Mouse (Mus musculus) thymus, adult 2 months (tissue): Measurements from ENCODE around the gene Ipcef1.

ENCODE experiments used
- CTCF ChIP-seq: fragments of 200-500 bp; IDR thresholded peaks from 2 replicates; pipeline ENCODE4 v1.5.1; 2012; ENCODE audit warnings: mild to moderate bottlenecking, control low read depth, low read length, moderate library complexity, borderline replicate concordance; ENCODE audit not compliant: control insufficient read depth, poor library complexity, insufficient read depth; ENCODE audit errors: extremely low read depth
- POLR2A ChIP-seq: fragments of 200-500 bp; IDR thresholded peaks from 2 replicates; pipeline ENCODE4 v1.6.1; 2012; ENCODE audit warnings: mild to moderate bottlenecking, low read length, control low read depth, moderate library complexity; ENCODE audit not compliant: control insufficient read depth, poor library complexity, insufficient read depth; ENCODE audit errors: extremely low read depth

DNA sequence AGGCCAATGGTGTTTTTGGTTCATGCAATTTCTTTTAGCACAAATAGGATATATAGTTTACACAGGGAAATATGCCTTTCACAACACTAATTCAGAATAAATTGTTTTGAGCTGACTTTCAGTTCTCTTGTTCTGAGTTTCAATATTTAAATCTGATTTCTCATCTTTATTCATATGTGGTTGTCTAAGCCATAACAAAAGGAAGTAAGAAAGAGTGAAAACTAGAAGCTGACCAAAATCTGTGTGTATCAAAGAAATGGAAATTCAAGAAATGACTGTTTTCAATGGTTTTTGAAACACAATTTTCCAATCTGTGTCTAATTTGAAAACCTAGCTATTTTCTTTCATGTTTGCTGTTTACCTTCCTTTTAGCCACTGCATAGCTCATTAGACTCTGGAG, 11.2 kb downstream of the Ipcef1 start:
- TF ChIP-seq CTCF (no peak), POLR2A (no peak)
